Mouse (Mus musculus) kidney, adult 8-10 months (tissue): ENCODE data around the gene Kcna5.

Experiments
- DNase-seq, 2 experiments: peaks; one replicate each; pipeline ENCODE4 v3.0.0; 2022

The Kcna5 gene

DNA sequence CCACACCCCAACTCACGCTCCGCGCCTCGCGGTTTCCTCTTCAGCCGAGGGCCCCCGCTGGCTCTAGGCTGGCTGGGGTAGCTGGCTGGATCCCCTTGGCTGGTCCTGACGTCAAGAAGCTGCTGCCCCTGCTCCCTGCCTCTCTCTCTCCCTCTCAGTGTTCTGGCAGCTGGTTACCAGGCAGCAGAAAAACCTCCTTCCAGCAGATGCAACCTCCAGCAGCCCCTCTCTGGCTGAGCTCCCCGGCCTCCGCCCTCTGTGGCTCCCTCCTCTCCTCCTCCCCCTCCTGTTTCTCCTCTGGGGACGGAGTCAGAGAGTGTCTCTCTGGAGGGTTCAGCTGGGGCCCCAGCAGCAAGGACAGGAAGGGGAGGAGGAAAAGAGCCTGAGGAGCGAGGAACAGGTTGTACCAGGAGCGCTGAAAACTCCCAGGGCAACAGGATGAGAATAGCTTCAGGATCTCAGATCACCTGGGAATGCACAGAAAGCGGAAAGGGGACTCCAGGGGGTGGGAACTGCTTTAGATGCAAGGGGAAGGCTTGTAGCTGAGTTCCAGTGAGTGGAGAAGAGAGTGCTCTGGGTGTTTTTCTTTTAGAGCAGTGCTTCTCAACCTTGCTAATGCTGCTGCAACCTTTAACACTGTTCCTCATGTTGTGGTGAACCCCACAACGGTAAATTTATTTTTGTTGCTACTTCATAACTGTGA, at the start of gene Kcna5:
Gene Kcna5, minus strand, starts transcription at position 205 of the 703 bp plus-strand sequence.
- no peak for DNase-seq

DNA sequence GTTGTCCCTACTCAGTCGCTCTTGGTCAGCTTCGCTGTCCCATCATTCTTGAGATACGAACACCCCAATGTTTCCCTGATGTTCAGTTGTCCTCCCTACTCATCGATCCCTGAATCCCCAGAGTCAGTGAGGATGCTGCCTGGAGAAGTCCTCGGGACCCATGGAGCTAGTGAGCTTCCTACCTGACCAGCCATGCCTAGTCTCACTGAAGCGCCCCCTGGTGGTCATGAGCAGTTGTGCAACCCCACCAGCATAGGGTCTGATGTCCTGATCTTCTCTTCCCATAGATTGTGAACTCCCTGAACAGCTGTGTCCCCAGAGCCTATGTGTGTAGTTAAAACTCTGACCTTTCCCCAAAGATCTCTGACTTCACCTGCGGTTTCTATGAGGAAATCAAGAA, 47.9 kb upstream of the Kcna5 start:
- DNase-seq = peak in 1 of 2 experiments; percentile 28

GRCm38 (mm10) chr6:126581632-126582031, 46.4 kb upstream of the Kcna5 start:
- no peak for DNase-seq

GRCm38 (mm10) chr6:126580571-126580970, 45.4 kb upstream of the Kcna5 start:
- DNase-seq = no peak

- DNase-seq = no peak
Observed at GRCm38 (mm10) chr6:126577415-126577814, 42.2 kb upstream of the Kcna5 start.

GRCm38 (mm10) chr6:126576566-126576965, 41.4 kb upstream of the Kcna5 start:
- peak; percentile 4 to 14 for DNase-seq

- no peak for DNase-seq
Observed at GRCm38 (mm10) chr6:126574778-126575177, 39.6 kb upstream of the Kcna5 start.

DNA sequence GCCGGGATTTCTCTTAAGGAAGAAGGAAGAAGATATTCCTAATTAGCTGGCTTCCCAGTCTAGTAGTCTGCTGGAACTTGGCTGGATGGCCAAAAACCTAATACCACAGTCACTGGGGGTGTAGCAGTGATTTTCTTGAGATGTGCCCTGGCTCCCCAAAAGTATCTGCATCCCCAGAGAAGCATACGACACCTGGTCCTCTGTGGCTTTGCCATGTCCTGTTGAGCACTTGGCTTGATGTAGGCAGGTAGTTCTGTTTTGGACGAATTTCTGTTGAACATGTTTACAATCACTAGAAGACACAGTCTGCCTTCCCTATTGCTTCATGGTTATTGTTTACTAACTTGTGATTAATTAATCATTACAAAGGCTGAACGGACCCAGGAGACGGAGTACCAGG, 37.8 kb upstream of the Kcna5 start:
- no peak for DNase-seq

DNA sequence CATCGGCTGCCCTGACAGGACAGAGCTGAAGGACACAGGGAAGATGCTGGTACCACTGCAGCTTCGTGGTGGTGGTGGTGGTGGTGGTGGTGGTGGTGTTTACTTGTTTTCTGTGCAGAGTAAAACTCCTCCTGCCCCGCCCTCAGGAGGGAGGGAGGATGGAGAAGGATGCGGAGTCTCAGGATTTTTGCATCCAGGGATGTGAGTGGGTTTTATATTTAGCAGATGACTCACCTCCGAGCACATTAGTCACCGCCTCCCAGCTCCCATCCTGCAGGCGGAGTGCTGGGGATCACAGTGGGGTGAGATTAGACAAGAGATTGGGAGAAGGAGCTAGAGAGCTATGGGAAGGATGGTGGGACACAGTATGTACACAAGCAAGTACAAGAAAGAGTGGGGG, 34.6 kb upstream of the Kcna5 start:
- no peak for DNase-seq

GRCm38 (mm10) chr6:126568046-126568830, 33.0 kb upstream of the Kcna5 start:
- no peak for DNase-seq

GRCm38 (mm10) chr6:126567326-126567725, 32.1 kb upstream of the Kcna5 start:
- no peak for DNase-seq

- DNase-seq = no peak
Observed at GRCm38 (mm10) chr6:126564376-126564775, 29.2 kb upstream of the Kcna5 start.

- DNase-seq = peak; percentile 62 to 87
Observed at GRCm38 (mm10) chr6:126563898-126564297, 28.7 kb upstream of the Kcna5 start.

- DNase-seq = no peak
Observed at GRCm38 (mm10) chr6:126561702-126562101, 26.5 kb upstream of the Kcna5 start.

GRCm38 (mm10) chr6:126560696-126561095, 25.5 kb upstream of the Kcna5 start:
- no peak for DNase-seq

DNA sequence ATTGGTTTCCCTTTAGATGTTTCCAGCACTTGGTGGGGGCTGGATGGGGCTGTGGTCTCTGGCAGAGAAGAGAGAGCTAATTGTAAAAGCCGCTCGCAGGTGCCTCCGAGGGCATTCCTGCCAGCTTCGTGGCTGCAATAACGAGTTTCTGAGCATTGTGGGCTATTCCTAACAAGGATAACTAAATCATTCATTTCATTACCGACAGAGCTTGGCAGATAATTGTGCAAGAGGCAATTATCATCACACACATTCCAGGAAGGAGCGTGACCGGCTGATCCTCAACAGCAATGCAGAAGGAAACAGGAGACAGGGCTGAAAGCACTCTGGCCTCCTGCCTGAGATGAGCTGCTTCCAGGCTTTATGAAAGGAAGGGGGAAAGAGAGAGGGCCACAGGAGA, 24.8 kb upstream of the Kcna5 start:
- peak in 1 of 2 experiments; percentile 6 for DNase-seq

GRCm38 (mm10) chr6:126558276-126558675, 23.1 kb upstream of the Kcna5 start:
- DNase-seq = no peak

DNA sequence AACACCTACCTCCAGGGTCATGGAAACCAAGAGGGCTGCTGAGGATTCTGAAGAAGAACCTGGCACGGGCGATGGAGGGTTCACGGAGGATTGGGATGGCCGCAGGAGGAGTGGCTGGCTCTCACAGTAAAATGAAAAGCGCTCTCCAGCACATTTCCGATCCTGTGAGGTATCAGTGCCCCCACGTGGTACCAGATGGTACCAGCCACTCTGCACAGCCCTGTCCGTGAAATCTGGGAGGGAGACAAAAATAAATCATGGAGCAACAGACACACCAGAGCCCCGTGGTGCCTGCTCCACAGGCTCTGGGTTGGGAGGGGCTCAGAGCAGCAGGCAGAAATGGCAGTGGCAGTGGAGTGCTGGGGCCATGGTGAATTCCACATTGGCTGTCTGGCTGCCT, 18.6 kb upstream of the Kcna5 start:
- DNase-seq = no peak

DNA sequence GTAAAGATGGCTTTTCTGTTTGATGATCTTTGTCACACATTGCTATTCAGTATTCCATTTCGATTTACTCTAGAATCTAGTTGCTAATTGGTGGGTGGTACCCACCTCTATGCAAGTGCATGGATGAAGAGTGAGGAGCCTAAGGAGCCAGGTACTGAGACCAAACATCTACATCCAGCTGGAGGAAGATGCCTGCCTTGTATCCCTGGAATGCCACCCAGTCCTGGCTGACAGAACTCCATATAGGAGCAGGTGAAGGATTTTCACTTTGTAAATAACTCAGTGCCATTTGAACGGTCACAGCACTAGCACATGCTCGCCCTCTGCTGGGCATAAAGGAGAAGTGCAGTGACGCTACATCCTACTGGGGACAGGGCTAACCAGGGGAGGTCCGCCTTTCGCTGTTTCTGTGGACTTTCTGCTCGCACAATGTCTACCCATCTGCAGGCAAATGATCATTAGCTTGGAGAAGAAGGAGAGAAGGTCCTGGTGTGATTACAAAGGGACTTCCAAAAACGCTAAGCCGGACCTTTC, 16.7 kb upstream of the Kcna5 start:
- DNase-seq = peak in 1 of 2 experiments; percentile 20

DNA sequence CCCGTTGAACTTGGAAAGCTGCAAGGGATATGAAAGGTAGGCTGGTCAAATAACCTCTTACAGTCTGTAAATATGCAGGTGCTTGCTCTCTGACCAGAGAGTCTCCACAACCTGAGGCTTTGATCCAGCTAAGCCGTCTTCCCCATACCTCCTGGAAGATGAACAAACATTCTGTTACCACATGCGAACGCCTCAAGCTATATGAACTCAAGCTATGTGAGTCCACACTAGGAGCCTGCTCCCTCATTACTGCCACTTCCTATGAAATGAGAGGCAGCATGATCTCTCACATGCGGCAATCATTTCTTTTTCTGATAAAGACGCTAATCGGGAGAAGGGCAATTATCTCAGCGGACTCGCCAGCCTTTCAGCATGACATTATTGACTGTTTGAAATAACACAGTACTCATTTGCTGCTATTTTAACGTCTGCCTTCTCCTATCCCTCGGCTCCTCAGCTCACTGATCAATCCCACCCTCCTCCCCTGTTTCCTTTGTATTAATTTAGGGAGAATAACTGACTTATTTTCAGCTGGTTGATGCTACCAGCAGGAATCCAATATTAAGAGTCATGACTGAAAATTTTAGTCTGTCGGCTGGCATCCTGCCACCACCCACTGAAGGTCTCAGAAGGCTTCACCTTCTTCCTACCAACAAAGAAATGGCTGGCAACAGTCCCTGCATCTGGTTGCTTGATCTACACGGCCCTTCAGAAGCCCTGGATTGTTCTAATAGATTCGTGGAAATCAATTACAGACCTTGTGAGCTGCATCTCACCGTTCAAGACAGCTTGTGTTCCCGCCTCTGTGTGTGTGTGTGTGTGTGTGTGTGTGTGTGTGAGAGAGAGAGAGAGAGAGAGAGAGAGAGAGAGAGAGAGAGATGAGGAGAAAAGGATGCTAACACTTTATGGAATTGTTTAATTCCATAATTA, 9.2 kb upstream of the Kcna5 start:
- DNase-seq = no peak

DNA sequence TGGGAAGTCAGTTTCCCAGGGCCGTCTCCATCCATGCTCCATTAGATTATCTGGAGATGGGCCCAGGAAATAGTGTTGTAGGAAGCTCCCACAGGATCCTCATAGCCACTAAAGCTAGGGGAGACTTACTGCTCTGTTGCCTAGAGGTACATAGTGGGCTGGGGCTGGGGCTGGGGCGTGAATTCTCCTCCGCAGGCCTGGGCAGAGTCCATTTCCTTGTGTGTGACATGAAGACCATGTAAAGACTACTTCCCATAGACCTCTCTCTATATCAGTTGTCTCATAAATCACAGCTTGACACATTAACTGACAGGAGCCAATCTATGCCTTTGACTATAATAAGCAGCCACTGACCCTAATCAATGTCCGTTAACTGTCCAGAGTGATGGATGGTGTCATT, 7.5 kb upstream of the Kcna5 start:
- DNase-seq = no peak

DNA sequence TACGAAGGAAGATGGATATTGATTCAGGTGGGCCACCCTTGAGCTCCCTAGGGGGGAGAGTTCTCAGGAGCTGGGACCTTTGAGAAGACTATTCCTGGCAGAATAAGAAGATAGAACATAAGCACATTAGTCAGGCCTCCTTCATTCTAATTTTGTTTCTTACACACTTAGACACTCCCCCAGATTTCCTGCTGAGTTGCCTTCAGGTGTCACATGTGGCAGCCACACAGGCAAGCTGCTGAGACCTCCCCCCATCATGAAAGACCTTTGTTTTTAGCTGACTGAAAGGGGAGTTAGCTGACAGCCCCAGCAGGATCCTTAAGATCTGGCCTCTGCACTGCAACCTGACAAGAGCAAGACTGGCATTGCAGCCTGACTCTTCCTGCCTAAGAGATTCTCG, 2.3 kb upstream of the Kcna5 start:
- DNase-seq = no peak

- DNase-seq = no peak
Observed at GRCm38 (mm10) chr6:126536926-126537325, 1.7 kb upstream of the Kcna5 start.
